Mouse (Mus musculus) forebrain, postnatal 0 days (tissue): Measurements from ENCODE around the gene Snx6. TPM values are rescaled to one million over a fixed set of nuclear protein-coding genes. Genes with fewer than 3 reads are reported as not detected.

Source experiments
- ATAC-seq: fragments of 200-750 bp; cut with Nextera tagmentation; 2 replicates; pipeline ENCODE4 v1.8.0; 2017; ENCODE audit warnings: mild to moderate bottlenecking, moderate library complexity
- DNase-seq: peaks from one replicate; pipeline ENCODE4 v3.0.0-alpha.2; 2015
- H3K27ac ChIP-seq: fragments of 300-500 bp; sonication (generic); 2 replicates; pipeline ENCODE4 v1.5.1; 2014; ENCODE audit warnings: low read depth, mild to moderate bottlenecking, antibody characterized with exemption, low read length, moderate library complexity, mixed read lengths
- H3K27me3 ChIP-seq: fragments of 300-500 bp; sonication (generic); 2 replicates; pipeline ENCODE4 v1.6.1; 2014; ENCODE audit warnings: mild to moderate bottlenecking, low read length, mixed read lengths; ENCODE audit not compliant: insufficient read depth
- H3K36me3 ChIP-seq: fragments of 300-500 bp; sonication (generic); 2 replicates; pipeline ENCODE4 v1.6.1; 2014; ENCODE audit warnings: mild to moderate bottlenecking, moderate library complexity; ENCODE audit not compliant: insufficient read depth
- H3K4me1 ChIP-seq: fragments of 300-500 bp; sonication (generic); 2 replicates; pipeline ENCODE4 v1.6.1; 2014; ENCODE audit warnings: antibody characterized with exemption; ENCODE audit not compliant: insufficient read depth
- H3K4me2 ChIP-seq: fragments of 300-500 bp; sonication (generic); 2 replicates; pipeline ENCODE4 v1.6.1; 2014; ENCODE audit warnings: low read depth, mild to moderate bottlenecking, moderate library complexity
- H3K4me3 ChIP-seq: fragments of 300-500 bp; sonication (generic); 2 replicates; pipeline ENCODE4 v1.5.1; 2014; ENCODE audit warnings: low read depth, low read length, mixed read lengths
- H3K9ac ChIP-seq: fragments of 300-500 bp; sonication (generic); 2 replicates; pipeline ENCODE4 v1.6.1; 2014; ENCODE audit warnings: mild to moderate bottlenecking
- H3K9me3 ChIP-seq: fragments of 300-500 bp; sonication (generic); 2 replicates; pipeline ENCODE4 v1.6.1; 2016; ENCODE audit warnings: low read length
- CTCF ChIP-seq: sonication (generic); IDR thresholded peaks from 2 replicates; pipeline ENCODE4 v1.5.1; 2016; ENCODE audit warnings: antibody characterized with exemption, control low read depth, low read depth
- WGBS: fragments of 180-500 bp; shearing (Covaris S2); extraction: QIAGEN DNeasy Blood & Tissue Kit; methylation state at CpG from one replicate; pipeline ENCODE4 v1.1.7; 2014; 5-methylcytosine and 5-hydroxymethylcytosine counted together
- polyA plus RNA-seq: library from polyadenylated mRNA; unstranded; fragments of >200 nt; fragmentation: Nextera tagmentation; extraction: Ambion mirVana; gene quantifications from 2 replicates; pipeline ENCODE4 v1.2.1, GENCODE M21; 2015
- total RNA-seq: library from RNA; depleted of rRNA; stranded (reverse); fragments of >200 nt; gene quantifications from 2 replicates; pipeline ENCODE4 v1.2.3, GENCODE M21; 2014

Gene Snx6
- total and polyA plus RNA-seq, 2 experiments from 2014 or later: 104 to 142 TPM

GRCm38 (mm10) chr12:54822836-54823426 is 27.4 kb upstream of the Snx6 start:
- 27% methylated on average over 4 of the region's 4 CpGs for WGBS
- H3K4me3 ChIP-seq: no peak overlapping the region
- H3K4me1 ChIP-seq: no peaks in the 10 kb centered on the region
- DNase-seq (peak; percentile 86), ATAC-seq (peak; percentile 89)
- H3K27me3 ChIP-seq: no peaks in the 10 kb centered on the region
- H3K36me3 ChIP-seq: no peaks in the 10 kb centered on the region
- no peaks in the 10 kb centered on the region for H3K9me3 ChIP-seq
- no peak overlapping the region for H3K4me2 ChIP-seq
- TF ChIP-seq CTCF: no peak
- no peak overlapping the region for H3K27ac ChIP-seq
- no peak overlapping the region for H3K9ac ChIP-seq

GRCm38 (mm10) chr12:54820684-54821161 is 25.2 kb upstream of the Snx6 start:
- no peaks in the 10 kb centered on the region for H3K9me3 ChIP-seq
- DNase-seq (no peak), ATAC-seq (no peak)
- 44% methylated on average over 2 of the region's 2 CpGs for WGBS
- no peaks in the 10 kb centered on the region for H3K27me3 ChIP-seq
- H3K9ac ChIP-seq: no peak overlapping the region
- H3K4me3 ChIP-seq: no peak overlapping the region
- no peak for TF ChIP-seq CTCF
- H3K4me1 ChIP-seq: no peaks in the 10 kb centered on the region
- no peak overlapping the region for H3K27ac ChIP-seq
- no peaks in the 10 kb centered on the region for H3K36me3 ChIP-seq
- H3K4me2 ChIP-seq: no peak overlapping the region

GRCm38 (mm10) chr12:54819181-54819935 is 23.9 kb upstream of the Snx6 start:
- ATAC-seq (no peak), DNase-seq (no peak)
- no peaks in the 10 kb centered on the region for H3K36me3 ChIP-seq
- WGBS: 69% methylated on average over 6 of the region's 6 CpGs
- TF ChIP-seq CTCF: no peak
- no peak overlapping the region for H3K9ac ChIP-seq
- H3K9me3 ChIP-seq: no peaks in the 10 kb centered on the region
- no peaks in the 10 kb centered on the region for H3K27me3 ChIP-seq
- no peak overlapping the region for H3K4me2 ChIP-seq
- H3K4me1 ChIP-seq: no peaks in the 10 kb centered on the region
- H3K27ac ChIP-seq: no peak overlapping the region
- H3K4me3 ChIP-seq: no peak overlapping the region

GRCm38 (mm10) chr12:54810142-54810541 is 14.6 kb upstream of the Snx6 start:
- no peak overlapping the region for H3K4me3 ChIP-seq
- no peak overlapping the region for H3K9ac ChIP-seq
- 90% methylated on average over 2 of the region's 2 CpGs for WGBS
- DNase-seq (no peak), ATAC-seq (no peak)
- H3K4me2 ChIP-seq: no peak overlapping the region
- no peak overlapping the region for H3K27ac ChIP-seq
- no peak for TF ChIP-seq CTCF
- H3K36me3 ChIP-seq: no peaks in the 10 kb centered on the region
- H3K27me3 ChIP-seq: no peaks in the 10 kb centered on the region
- H3K4me1 ChIP-seq: no peaks in the 10 kb centered on the region
- H3K9me3 ChIP-seq: no peaks in the 10 kb centered on the region

DNA sequence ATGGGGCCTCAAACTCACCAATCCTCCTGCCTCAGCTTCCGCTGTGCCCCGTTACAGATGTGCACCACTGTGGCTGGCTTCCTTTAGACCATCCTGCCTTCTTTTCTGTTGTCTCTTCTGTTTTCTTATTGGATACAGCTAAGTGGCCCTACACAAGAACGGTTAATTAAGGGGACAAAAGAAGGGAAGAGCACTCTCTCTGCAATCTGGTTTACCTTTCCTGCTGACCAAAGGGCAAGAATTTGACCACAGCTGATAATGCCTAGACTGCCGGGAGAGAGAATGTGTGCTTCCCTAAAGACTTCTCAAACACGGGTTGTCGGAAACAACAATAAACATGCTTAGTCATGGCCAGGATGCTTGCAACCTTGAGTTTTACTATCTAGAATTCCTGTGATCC is 12.0 kb upstream of the Snx6 start:
- no peak for ATAC-seq
- no peak overlapping the region for H3K27ac ChIP-seq
- H3K9me3 ChIP-seq: no peaks in the 10 kb centered on the region
- H3K4me2 ChIP-seq: no peak overlapping the region
- H3K9ac ChIP-seq: no peak overlapping the region
- no peaks in the 10 kb centered on the region for H3K27me3 ChIP-seq
- no peak overlapping the region for H3K4me3 ChIP-seq
- DNase-seq: no peak
- 70% methylated on average over 6 of the region's 6 CpGs for WGBS
- H3K4me1 ChIP-seq: no peaks in the 10 kb centered on the region
- H3K36me3 ChIP-seq: no peaks in the 10 kb centered on the region
- no peak for TF ChIP-seq CTCF

GRCm38 (mm10) chr12:54806131-54806530 is 10.6 kb upstream of the Snx6 start:
- no peak overlapping the region for H3K9ac ChIP-seq
- H3K27ac ChIP-seq: no peak overlapping the region
- no peaks in the 10 kb centered on the region for H3K4me1 ChIP-seq
- H3K4me3 ChIP-seq: no peak overlapping the region
- DNase-seq: no peak
- no peak for TF ChIP-seq CTCF
- no peak for ATAC-seq
- H3K4me2 ChIP-seq: no peak overlapping the region
- no peaks in the 10 kb centered on the region for H3K27me3 ChIP-seq
- H3K9me3 ChIP-seq: no peaks in the 10 kb centered on the region
- H3K36me3 ChIP-seq: no peaks in the 10 kb centered on the region
- WGBS: 65% methylated on average over 6 of the region's 6 CpGs

GRCm38 (mm10) chr12:54805254-54806002 is 9.9 kb upstream of the Snx6 start:
- Histone ChIP-seq H3K9me3 (no peaks in the 10 kb centered on the region), H3K27ac (no peak overlapping the region), H3K9ac (no peak overlapping the region), H3K27me3 (no peaks in the 10 kb centered on the region), H3K36me3 (no peaks in the 10 kb centered on the region), H3K4me3 (no peak overlapping the region), H3K4me2 (no peak overlapping the region), H3K4me1 (no peaks in the 10 kb centered on the region)
- 78% methylated on average over 6 of the region's 6 CpGs for WGBS
- DNase-seq (no peak), ATAC-seq (peak; percentile 66)
- TF ChIP-seq CTCF: no peak
